Mouse (Mus musculus) right cerebral cortex, postnatal 14 days (tissue): ENCODE results near the gene Dnajb3.
"Not testable (repeated sequence)": the region's sequence is repeated elsewhere in the genome, so short reads cannot be mapped to it uniquely, and the experiment has no call there.

Source experiments
- DNase-seq: peaks from one replicate; pipeline ENCODE4 v3.0.0; 2022

The Dnajb3 gene

DNA sequence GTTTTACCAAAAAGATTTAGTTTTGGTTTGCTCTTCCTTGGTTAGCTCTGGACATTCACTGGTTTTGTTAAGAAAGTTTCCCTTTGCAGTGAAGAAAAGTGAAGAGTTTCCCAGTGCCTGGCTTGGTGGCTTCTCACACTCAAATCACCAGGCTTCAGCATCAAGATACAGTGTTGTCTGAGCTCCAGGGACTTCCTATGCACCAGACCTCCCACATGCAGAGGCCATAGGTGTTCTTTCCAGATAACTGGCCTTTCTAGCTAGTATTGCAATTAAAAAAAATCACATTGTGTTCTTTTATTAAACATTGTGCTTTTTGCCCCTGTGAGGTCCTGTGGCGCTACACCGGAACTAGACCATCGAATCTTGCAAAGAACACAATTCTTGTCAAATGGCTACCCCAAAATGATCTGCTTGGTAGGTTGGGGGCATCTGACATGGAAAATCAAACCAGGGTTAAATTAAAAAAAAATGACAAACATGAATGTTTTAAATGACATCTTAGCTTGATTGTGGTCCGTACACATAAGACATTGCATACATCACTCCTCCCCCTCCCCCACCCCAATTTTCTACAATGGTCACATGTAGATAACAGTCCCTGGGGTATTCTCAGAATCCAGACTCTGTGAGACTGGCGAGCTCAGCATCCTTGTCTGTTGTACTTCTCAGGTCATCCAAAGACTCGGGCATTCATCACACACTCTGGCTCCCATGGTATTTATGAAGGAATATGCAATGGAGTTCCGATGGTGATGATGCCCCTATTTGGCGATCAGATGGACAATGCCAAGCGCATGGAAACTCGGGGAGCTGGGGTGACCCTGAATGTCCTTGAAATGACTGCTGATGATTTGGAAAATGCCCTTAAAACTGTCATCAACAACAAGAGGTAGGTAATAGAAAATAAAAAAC, 10.1 kb upstream of the Dnajb3 start:
- no peak for DNase-seq

DNA sequence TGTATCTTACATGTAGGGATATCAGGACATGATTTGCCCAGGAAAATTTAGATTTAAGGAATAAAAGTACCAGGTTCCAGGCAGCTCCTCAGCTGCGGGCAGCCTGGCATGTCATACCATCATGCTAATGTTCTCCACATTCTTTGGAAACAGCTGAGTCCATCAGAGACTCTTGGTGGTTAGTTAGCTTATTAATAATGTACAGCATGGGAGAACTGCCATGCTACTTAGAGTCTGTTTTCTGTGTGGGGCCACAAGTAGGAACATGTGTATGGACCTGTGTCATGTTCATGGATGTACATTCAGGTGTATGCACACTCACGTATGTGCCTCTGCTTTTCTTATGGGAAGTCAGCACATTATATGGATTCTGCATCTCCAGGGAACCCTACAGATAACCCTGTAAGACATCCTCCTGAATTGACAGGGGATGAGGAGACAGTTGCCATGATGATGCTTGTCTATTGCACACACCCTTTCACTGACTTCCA, 8.9 kb upstream of the Dnajb3 start:
- no peak for DNase-seq

DNA sequence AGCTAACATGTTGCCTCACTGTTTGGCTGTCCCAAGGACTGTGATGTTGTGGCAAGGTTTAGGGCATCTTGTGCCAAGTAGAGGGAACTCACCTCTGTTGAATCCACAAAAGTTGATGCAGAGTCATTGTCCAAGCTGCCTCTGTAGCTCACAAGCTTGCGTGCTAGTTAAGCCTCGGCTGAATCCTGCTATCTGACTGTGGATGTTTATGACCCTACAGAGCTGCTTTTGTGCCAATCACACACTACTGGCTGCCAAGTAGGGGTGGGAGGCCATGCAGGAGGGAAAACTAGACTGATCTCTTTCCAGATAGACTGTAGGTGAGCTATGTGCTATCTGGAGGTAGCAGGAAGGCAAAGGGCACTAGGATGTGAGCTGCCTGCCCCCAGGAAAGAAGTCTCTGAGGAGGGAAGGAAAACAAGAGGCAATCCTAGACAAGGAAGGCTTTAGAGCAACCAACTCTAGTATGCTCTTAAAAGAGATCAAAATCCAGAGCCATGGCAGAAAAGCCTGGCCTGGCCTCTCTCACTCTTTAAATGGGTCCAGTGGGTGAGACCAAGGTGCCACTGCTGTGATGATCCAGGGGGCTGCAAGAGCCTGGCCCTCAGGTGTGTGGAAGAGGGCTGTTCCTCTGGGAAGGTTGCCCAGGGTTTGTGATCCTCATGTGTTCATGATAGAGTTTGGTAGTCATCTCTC, 8.3 kb upstream of the Dnajb3 start:
- DNase-seq: no peak

DNA sequence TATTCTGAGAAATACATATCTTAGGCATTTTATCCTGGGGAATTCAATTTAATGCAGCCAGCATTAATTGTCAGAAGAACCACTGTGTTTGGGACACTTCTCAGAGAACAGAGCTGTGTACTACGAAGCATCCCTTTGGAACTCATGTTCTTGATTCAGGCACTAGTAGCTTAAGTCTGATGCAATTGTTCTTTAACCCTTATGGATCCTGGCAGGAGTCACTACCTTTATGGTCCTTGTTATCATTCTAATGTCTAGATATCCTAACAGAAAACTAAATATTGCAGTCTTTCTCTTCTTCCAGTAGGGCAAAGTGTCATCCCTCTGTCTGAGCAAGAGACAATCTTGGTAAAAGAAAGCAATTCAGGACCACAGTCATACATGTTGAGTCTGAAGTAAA, 7.5 kb upstream of the Dnajb3 start:
- no peak for DNase-seq

DNA sequence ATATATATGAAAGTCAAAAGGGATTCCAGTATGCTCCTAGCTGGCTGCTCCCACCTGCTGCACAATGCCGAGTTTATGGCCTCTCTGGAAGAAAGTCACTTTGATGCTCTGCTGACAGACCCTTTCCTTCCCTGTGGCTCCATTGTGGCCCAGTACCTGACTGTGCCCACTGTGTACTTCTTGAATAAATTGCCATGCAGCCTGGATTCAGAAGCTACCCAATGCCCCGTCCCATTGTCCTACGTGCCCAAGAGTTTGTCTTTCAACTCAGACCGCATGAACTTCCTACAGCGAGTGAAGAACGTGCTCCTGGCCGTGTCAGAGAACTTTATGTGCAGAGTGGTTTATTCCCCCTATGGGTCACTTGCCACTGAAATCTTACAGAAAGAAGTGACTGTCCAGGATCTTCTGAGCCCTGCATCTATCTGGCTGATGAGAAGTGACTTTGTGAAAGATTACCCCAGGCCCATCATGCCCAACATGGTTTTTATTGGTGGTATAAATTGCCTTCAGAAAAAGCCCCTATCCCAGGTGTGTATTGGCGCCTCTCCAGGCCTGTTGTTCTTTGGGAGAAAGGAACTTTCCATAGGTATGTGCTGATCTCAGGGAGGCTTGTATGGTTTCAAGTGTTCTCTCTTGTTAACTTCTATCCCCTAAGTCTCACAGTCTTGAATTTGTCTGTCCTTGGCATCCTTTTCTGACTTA, 6.9 kb upstream of the Dnajb3 start:
- no peak for DNase-seq

DNA sequence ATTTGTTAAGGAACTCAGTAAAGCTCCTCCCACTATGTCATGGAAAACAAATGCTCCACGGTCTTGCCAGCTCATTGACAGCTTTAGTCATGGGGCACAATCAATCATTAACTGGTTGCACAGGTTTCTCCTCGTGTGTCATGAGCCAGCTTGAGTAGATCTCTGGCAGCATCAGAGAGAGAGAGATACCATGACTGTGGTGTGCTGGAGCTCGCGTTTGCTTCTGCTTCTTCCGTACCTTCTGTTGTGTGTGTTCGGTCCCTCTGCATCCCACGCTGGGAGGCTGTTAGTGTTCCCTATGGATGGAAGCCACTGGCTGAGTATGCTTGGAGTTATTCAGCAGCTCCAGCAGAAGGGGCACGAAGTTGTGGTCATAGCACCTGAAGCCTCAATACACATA, 6.2 kb upstream of the Dnajb3 start, which contains the start of gene Ugt1a1:
TSS of gene Ugt1a1 (plus strand) at position 148 of the 400 bp plus-strand sequence.
- no peak for DNase-seq

DNA sequence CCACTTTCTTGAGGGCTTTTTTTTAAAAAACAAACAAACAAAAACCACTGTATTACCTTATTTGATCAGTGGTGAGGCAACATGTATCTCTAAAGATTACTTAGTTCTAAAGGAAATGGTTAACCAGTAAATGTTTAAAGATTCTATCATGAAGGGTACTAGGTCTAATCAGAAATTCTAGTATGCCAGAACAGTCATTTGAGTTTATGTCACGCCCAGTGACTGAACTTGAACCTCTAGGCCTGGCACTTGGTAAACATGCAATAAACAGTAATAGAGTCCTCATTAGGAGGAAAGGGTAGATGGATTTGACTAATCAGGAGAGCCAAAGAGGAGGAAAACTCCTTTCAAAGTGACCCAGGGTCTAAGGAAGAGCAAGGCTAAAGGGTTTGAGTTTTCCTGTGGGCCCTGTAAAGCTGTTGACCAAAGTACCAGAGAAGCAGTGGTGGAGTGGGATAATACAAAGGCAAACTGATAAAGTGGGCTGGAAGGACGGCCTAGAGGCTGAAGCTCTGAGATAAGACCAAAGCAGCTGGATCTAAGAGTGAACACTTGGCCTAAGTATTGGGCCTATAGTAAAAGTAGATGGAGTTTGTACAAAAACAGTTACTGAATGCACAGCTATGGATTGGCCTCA, 1.4 kb upstream of the Dnajb3 start:
- no peak for DNase-seq

DNA sequence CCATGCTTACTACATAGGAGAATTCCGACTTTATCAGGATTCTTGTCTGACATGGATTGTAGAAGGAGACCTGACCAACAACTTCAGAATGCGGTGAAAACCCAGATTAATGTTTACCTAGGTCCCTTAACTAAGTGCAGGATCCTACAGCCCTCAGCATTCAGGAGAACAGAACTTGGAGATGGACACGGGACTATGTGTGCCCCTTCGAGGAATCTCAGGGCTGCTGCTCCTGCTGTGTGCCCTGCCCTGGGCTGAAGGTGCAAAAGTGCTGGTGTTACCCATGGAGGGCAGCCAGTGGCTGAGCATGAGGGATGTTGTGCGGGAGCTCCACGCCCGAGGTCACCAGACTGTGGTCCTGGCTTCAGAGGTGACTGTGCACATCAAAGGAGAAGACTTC, 5.1 kb downstream of the Dnajb3 start, which contains the start of gene Ugt1a2:
TSS of gene Ugt1a2 (plus strand) at position 146 of the 400 bp plus-strand sequence.
- no peak for DNase-seq

DNA sequence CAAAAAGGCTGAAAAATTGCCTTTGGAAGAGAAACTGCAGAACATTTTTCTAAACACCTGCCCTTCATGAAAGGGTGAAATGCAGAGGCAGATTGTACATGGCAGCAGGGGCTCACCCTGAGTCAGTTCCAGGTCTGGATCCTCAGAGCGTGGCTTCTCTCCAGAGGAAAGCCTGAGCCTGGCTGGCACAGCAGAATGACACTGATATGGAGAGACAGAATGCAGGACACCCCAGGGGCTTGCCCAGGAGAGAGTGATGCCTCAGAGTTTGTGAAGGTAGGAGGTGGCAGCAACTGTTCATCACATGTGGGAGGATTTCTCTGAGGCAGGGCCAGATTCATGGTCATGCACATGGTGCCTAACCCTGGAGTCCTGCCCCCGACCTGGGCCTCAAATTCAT, 5.6 kb downstream of the Dnajb3 start:
- no peak for DNase-seq

DNA sequence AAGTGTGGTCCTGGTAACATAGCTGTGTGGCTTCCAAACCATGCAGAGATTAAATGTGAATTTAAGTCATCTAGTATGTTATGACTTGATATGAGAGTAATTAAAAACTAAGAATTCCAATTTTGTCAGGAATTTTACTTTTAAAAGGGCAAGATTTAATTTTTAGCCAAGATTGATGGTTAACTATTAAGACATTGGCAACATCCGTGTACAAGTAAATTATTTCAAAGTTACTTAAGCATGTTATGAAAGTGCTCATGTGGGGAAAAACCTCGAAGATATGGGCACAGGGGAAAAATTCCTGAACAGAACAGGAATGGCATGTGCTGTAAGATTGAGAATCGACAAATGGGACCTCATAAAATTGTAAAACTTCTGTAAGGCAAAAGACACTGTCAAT, 8.1 kb downstream of the Dnajb3 start:
- DNase-seq: no peak

DNA sequence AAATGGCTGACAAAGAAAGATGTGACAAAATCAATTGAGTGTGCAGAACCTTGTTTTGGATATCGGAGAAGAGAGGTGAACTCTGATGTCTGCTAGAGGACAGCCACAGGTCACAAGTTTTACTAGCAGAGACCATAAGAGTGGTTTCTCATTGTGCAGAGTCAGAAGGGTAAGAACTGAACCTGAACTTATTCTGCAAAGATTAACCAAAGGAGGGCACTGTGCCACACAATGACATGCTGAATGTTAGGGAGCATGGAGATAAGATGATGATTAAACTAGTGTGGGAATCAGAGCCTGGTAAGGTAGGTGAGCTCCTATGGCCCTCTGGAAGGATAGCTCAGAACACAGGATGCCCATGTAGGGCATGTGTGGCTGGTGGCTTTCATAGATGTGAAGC, 9.9 kb downstream of the Dnajb3 start:
- no peak for DNase-seq

DNA sequence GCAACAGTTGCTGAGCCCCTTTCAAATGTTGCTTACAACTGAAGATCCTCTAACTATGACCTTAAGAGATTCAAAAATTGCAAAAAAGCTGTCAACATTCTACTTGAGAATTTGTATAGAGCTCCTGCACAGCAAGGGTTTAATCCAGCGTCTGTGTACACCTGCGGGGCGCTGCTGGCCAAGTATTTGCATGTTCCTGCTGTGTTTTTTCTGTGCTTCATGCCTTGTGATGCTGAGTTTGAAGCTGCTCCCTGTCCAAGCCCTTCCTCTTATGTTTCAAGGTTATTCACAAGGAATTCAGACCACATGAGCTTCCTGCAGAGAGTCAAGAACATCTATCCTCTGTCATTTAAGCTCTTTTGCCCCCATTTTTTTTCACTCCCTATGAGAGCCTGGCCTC, 13.4 kb downstream of the Dnajb3 start:
- no peak for DNase-seq

DNA sequence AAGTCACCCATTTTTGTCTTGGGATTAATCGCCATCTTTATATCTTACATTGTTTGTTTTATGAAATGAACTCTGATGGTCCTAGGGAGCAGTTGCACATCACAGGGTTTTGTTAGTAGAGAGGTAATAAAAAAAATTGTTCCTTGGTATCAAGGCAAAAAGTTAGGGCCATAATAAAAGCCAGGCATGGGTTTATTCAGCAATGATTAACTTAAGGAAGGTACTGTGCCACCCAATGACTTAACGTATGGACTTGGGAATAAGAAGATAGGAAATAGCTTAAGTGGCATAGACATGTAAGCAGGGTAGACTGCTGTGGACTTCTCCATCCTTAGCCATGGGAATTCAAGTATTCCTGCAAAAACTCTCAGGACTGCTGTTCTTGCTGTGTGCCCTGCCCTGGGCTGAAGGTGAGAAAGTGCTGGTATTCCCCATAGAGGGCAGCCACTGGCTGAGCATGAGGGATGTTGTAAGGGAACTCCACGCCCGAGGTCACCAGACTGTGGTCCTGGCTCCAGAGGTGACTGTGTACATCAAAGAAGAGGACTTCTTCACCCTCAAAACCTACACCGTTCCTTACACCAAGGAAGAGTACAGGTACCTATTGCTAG, 19.2 kb downstream of the Dnajb3 start:
- DNase-seq: no peak

DNA sequence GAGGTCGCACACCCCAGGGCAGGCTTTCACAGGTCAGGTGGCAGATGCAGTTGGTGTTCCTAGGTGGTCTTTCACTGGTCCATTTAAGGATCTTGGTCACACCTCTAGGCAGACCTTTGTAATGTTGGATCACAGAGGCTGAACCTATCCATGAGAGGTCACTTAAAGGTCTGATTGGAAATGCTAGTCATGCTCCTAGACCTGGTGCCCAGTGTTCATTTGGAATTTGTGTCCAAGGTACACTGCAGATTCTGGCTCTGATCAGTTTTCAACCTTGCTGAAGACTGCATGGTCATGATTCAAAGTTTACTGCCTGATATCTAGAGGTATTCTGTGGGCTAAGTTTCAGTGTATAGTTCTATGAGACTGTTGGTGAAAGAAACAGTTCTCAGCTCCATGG, 25.9 kb downstream of the Dnajb3 start:
- DNase-seq: no peak

DNA sequence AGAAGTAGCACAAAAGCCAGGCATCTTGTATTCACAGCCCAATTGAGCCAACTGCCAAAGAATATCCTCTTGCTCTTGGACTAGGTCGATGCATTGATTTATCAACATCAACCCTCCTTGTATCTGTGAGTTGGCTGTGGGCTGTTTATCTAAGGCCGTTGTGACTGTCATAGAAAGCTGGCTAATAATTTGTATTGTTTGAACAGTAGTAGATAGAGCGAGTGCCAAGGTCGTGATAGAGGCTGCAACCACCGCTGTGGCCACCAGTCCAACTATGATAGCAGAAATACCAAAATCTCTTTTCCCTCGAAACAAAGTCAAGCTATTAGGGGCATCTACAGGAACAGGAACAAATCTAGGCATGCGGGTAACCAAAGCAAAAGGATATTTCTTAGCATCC, 33.4 kb downstream of the Dnajb3 start:
- not testable (repeated sequence) for DNase-seq

DNA sequence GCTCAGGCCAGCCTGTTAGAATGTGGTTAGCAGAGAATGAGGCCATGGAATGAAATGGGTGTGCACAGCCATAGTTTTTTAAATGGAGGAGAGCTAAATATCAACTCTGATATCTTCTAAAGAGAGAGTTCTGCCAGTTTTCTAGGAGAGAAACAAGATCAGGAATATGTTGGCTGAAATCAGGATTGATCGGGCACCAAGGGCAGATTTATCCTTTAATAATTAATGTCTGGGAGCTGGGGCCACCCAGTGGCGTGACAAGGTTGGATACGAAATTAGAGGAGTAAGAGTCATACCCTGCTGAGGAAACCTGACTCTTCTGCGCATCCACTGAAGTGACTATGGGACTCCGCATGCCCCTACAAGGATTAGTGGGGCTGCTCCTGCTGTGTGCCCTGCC, 39.9 kb downstream of the Dnajb3 start, which contains the start of gene Ugt1a5:
TSS of gene Ugt1a5 (plus strand) at position 302 of the 400 bp plus-strand sequence.
- no peak for DNase-seq

DNA sequence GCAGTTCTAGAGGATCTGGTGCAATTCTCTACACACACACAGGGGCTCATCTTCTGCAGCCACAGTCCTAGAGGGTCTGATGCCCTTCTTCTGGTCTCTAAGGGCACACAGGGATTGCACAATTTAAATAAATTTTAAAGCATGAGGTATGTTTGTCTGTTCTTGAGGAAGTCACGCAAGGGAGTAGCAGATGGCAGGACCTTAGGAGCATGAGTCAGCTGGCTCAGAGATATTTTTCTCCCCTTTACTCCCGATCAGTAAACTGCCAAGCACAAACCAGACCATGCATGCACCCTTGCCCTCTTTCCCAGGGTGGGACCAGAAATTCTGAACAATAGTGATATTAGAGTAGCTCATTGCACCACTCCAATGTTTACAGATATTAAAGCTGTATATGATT, 47.2 kb downstream of the Dnajb3 start:
- no peak for DNase-seq
